Mouse (Mus musculus): Measurements from ENCODE around the gene Lin54. TPM values are rescaled to one million over a fixed set of nuclear protein-coding genes. Genes with fewer than 3 reads are reported as not detected.
A peak's percentile ranks its signal among the peaks of the same experiment; 100 is the strongest.

Lin54 gene
- total RNA-seq, 2 experiments from 2014 or later: 3.2 to 4.9 TPM

GRCm38 (mm10) chr5:100518049-100519026 is 17.9 kb upstream of the Lin54 start, which contains the start of gene Cops4:
Gene Cops4, plus strand, starts transcription at chr5:100518309.
- intact Hi-C loops (cut with DNase I): loop anchor here (2.0 kb wide), 2 partner anchors 18 to 102 kb away; partner anchors contain the start of genes Lin54 and Sec31a
- DNase-seq: peak; percentile 98
- H3K27ac ChIP-seq: peak within 1 kb of the TSS; percentile 93
- no peak; the same call in 1 of the 2 replicates for TF ChIP-seq CTCF (IDR thresholded peaks at IDR 0.05)
- peak within 1 kb of the TSS; percentile 83 for H3K4me3 ChIP-seq

- no peak overlapping the region for H3K27ac ChIP-seq
- DNase-seq: no peak
- intact Hi-C loops (cut with DNase I): no loop called here
- H3K4me3 ChIP-seq: no peak overlapping the region
- TF ChIP-seq CTCF (IDR thresholded peaks at IDR 0.05): no peak; the same call in 1 of the 2 replicates
These were observed 12.1 kb upstream of the Lin54 start for GRCm38 (mm10) chr5:100512576-100512975.

DNA sequence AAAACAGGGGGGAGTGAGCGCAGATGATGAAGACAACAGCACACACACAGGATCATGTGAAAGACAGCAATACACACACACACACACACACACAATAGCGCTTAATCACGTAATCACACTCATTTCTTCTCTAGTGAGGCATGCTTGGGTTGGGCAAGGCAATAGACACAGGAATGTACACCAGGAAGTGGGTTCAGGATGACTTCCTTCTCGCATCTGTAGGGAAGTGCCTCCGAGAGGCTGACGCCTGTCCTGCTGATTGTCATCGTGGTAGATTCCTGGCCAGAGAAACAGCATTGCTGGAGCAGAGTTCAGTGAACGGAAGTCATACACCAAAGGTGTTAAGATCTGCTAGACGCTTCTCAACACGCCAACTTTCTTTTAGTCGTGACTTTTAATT is 8.8 kb upstream of the Lin54 start:
- intact Hi-C loops (cut with DNase I): no loop called here
- H3K4me3 ChIP-seq: no peak overlapping the region

DNA sequence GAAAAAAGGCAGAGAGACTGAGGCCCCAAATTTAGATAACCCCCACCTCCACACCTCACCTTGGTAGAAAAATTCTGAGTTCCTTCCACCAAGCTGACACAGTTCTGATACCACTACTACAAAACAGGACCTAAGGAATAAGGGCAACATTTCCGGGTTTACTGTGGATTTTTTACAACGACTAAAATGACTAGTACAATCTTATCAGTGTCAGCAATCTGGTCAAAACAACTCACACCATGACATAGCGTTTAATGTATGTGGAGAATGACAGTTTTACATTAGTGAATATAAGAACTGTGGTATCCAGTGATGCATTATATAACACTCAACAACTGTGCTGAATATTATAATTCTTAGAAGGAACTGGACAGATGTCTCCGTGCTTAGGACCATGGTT is 828 bp upstream of the Lin54 start:
- no peak for TF ChIP-seq CTCF (IDR thresholded peaks at IDR 0.05)
- H3K27ac ChIP-seq: no peak overlapping the region
- DNase-seq: no peak
- H3K4me3 ChIP-seq: no peak overlapping the region
- intact Hi-C loops (cut with DNase I): loop anchor here (2.0 kb wide), 1 partner anchor 18 kb away; the partner anchor contains the start of gene Cops4

More for the DNA sequence above, 8.8 kb upstream of the Lin54 start:
- no peak for DNase-seq
- no peak for TF ChIP-seq CTCF (IDR thresholded peaks at IDR 0.05)
- H3K27ac ChIP-seq: no peak overlapping the region

DNA sequence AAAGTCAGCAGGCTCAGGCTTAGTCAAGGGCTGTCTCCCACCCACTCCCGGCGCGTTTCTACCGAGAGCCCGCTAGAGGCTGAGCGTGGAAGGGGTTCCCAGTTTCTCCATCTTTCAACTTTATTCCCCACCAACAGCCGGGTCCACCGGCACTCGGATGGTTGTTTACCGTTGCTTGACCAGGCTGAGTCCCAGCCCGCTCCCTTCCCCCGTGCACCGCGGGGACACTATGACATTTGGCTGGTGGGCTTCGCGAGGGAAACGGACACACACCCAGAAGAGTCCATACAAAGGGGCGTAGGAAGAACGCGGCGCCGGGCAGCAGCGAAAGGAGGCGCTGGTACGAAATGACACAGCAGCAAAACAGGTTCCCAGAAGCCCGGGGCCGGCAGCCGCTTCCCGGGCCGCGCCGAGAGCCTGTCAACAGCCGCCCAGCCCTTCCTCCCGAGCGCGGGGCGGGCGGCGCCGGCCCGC is 571 bp downstream of the Lin54 start:
- peak; percentile 22 for DNase-seq
- Histone ChIP-seq H3K4me3 (peak overlapping the region; percentile 73), H3K27ac (peak overlapping the region; percentile 67)
- no peak for TF ChIP-seq CTCF (IDR thresholded peaks at IDR 0.05)
- intact Hi-C loops (cut with DNase I): loop anchor here (2.0 kb wide), 1 partner anchor 19 kb away; the partner anchor contains the start of gene Cops4

DNA sequence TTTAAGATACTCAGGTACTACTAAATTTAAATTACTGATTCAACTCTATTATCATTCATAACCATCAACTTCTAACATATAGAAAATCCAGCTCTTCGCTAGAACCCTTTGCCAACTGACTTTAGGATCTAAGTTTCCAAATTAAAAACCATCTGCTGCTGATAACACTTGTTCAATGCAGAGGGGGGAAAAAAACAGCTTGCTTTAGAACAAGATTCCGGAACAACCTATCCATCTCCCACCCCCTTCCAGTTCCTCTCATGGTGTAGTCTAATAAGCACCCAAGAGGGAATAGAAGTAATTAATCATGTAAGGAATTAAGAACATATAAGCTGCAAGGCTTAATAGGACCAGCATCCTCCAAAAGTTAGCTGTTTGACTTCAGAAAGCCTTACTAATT is 1.2 kb downstream of the Lin54 start:
- intact Hi-C loops (cut with DNase I): no loop called here
- no peak for DNase-seq
- H3K27ac ChIP-seq: no peak overlapping the region
- peak overlapping the region; percentile 97 for H3K4me3 ChIP-seq
- TF ChIP-seq CTCF (IDR thresholded peaks at IDR 0.05): no peak

GRCm38 (mm10) chr5:100498436-100499180 is 1.8 kb downstream of the Lin54 start:
- DNase-seq: peak; percentile 90
- intact Hi-C loops (cut with DNase I): no loop called here
- Histone ChIP-seq H3K4me3 (peak overlapping the region; percentile 97), H3K27ac (peak overlapping the region; percentile 82)
- no peak for TF ChIP-seq CTCF (IDR thresholded peaks at IDR 0.05)

DNA sequence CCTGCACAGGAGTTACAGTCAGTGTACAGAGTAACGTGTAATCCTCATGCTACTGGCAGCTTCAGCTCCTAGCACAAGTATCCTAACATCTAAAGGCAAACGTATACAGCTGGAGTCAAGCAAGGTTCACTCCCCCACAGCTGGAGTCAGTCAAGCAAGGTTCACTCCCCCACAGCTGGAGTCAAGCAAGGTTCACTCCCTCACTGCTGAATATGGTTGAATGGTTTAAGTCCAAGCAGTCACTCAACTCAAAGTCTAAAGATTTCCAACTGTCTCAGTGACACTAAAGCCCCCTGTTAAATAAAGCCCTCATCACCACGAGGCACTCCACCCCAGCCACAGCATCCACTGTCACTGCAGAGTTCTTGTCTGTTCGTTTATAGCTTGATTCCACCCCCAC is 8.7 kb downstream of the Lin54 start:
- Histone ChIP-seq H3K4me3 (no peak overlapping the region), H3K27ac (no peak overlapping the region)
- no peak for DNase-seq
- no peak for TF ChIP-seq CTCF (IDR thresholded peaks at IDR 0.05)
- intact Hi-C loops (cut with DNase I): no loop called here

DNA sequence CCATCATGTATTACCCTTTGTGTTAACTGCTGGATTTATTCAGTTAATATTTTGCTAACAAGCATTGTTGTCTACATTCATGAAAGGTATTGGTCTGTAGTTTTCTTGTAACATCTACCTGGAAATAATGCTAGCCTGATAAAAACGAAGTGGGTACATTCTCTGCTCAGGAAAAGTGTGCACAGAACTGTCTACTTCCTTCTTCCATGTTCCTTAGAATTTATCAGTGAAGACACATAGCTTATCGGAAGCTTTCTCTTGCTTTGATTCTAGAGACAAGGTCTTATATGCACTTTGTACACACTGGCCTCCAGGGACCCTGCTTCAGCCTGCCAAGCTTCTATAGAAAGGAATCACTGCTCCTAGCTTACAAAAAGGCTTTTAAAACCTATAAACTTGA is 11.1 kb downstream of the Lin54 start:
- intact Hi-C loops (cut with DNase I): no loop called here
- TF ChIP-seq CTCF (IDR thresholded peaks at IDR 0.05): no peak

GRCm38 (mm10) chr5:100488231-100488630 is 12.2 kb downstream of the Lin54 start:
- DNase-seq: no peak
- TF ChIP-seq CTCF (IDR thresholded peaks at IDR 0.05): no peak
- intact Hi-C loops (cut with DNase I): no loop called here
- Histone ChIP-seq H3K4me3 (no peak overlapping the region), H3K27ac (no peak overlapping the region)

More for the DNA sequence above, 11.1 kb downstream of the Lin54 start:
- no peak for DNase-seq
- no peak overlapping the region for H3K27ac ChIP-seq
- H3K4me3 ChIP-seq: no peak overlapping the region

DNA sequence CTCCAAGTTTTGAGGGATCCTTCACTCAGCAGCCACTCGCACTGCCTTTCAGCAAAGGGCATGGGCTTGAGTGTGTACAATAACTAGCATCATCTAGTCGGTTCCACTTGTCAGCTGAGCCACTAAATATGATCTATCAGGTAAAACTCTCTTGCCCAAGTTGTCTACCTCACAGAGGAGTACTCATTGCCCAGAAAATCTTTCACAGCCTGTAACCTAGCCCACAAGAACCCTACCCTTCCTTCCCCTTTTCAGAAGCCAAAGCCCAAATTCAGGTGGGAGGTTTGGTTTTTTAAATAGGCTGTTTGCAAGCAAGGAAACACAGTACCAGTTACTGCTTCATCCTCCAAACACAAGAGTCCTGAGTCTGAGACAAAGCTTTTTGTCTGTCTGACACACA is 13.3 kb downstream of the Lin54 start:
- intact Hi-C loops (cut with DNase I): no loop called here
- no peak for TF ChIP-seq CTCF (IDR thresholded peaks at IDR 0.05)
- Histone ChIP-seq H3K27ac (no peak overlapping the region), H3K4me3 (no peak overlapping the region)
- DNase-seq: no peak

- no peak for TF ChIP-seq CTCF (IDR thresholded peaks at IDR 0.05)
- intact Hi-C loops (cut with DNase I): no loop called here
These were observed 16.9 kb downstream of the Lin54 start for GRCm38 (mm10) chr5:100483569-100483968.

More at GRCm38 (mm10) chr5:100483569-100483968, 16.9 kb downstream of the Lin54 start:
- DNase-seq: no peak
- no peak overlapping the region for H3K4me3 ChIP-seq
- H3K27ac ChIP-seq: no peak overlapping the region
